Mouse (Mus musculus): ENCODE data around the gene Adora2a.

DNA sequence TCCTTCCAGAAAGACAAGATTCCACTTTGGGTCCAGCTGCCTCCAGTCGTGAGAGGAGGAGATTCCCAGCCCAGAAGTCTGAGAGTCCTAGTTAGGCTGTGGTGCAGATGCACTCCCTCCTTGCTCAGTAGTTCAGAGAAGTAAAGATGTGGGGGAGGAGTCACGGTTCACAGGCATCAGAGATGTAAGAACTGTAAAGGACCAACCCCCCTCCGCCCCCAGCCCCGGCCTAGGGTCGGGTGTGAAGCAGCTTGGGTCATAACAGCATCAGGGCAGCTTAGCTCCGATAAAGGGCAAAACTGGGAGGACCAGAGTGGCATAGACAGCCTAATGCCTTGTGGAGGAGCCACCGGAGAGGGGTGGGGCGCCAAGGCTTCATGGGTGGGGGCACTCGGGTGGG is 205 bp upstream of the Adora2a start:
- TF ChIP-seq POLR2A (IDR thresholded peaks at IDR 0.05; ENCODE audit: borderline replicate concordance, extremely low read depth, insufficient read depth, insufficient read length, poor library complexity, severe bottlenecking) = no peak
- no peak for TF ChIP-seq CTCF (IDR thresholded peaks at IDR 0.05; ENCODE audit: borderline replicate concordance, extremely low read depth, insufficient read depth, insufficient read length)
